Mouse (Mus musculus): ENCODE data around the gene Cacna1a.

- TF ChIP-seq CTCF (IDR thresholded peaks at IDR 0.05; ENCODE audit: low read depth), result no peak
- TF ChIP-seq EP300 (IDR thresholded peaks at IDR 0.05; ENCODE audit: low read depth), result no peak
Observed at GRCm38 (mm10) chr8:84528036-84528435, 139.8 kb downstream of the Cacna1a start.
